Mouse (Mus musculus) frontal cortex, adult 2 months (tissue): ENCODE data around the gene Jun. TPM values are rescaled to one million over a fixed set of nuclear protein-coding genes. Genes with fewer than 3 reads are reported as not detected.

Experiments used
- DNase-seq, 2 experiments: peaks; one replicate each; pipeline ENCODE4 v3.0.0; 2022; ENCODE audit warnings: low spot score in 1 of 2; ENCODE audit errors: extremely low spot score in 1 of 2
- polyA plus RNA-seq: library from polyadenylated mRNA; depleted of rRNA; stranded (reverse); fragments of >200 nt; gene quantifications from 2 replicates; pipeline ENCODE4 v1.2.3, GENCODE M21; 2012; rRNA removed

Jun gene
- 41.8 and 45.5 TPM in 2 replicates for polyA plus RNA-seq

DNA sequence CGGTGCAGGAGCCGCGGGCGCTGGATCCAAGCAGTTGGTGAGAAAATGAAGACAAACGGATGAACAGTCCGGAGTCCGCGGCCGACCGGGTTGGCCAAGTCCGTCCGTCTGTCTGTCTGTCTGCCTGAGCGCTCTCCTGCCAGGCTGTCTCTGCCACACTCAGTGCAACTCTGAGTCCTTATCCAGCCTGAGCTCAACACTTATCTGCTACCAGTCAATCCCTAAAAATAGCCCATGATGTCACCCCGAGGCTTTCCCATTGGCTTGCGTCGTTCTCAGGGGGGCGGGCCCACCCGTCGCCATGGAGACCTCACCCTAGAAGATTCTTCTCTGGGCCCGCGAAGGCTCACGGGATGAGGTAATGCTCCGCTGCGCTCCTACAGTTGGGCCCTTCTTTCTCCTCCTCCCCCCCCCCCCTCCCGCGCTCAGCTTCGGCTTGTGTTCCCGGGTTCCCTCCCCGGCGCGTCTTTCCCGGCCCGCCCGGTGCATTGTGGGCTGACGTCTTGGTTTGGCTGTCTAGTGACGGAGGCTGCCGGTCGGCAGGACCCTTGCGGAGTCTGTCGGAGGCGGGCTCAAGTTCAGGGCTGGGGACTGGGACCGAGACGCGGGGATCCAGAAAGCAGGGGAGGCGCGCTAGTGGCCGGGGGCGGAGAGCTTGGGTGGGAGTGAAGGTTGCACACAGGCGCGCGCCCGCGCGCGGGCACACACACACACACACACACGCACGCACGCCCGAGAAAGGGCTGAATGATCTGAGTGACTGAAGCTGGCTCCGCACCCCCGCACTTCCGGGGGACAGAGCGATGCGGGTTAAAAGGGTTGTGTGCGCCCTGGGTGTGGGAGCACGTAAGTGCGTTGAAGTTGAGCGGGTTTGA is at the start of gene Jun:
TSS of gene Jun (minus strand) at position 198 of the 875 bp plus-strand sequence.
- DNase-seq = peak; percentile 100

GRCm38 (mm10) chr4:95101684-95102083 is 49.7 kb upstream of the Jun start:
- no peak for DNase-seq

DNA sequence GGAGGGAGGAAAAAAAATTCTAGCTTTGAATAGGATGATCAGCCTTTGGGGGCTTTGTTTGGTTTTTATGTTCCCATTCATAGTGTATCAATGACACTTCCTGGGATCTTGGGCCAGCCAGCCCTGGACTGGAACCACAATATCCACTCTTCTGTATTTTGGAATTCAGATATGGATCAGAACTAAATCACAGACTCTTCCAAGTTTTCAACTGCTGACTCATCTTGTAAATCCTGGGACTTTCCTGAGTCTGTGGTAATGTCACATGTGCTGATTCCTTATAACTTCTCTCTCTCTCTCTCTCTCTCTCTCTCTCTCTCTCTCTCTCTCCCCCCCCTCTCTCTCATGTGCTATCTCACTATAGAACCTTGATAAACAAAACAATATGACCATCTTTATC is 48.7 kb upstream of the Jun start:
- DNase-seq = no peak

DNA sequence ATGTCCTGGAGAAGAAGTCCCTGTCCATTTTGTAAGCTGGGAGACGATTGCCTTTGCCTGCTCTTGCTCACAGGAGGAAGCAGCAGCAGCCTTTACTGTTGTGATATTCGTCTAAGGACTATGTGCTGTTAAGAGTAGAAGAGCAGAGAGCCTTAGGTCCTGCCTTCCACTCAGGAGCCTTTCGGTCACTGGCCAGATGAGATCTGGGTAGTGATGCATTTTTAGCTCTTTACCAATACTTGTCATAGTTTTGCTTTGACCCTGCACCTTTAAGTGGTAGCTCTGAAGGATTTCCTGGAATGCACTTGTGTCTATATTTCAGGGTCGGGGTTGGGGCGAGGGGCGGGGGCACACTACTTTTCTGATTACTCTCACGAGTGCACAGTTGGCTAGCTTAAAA is 47.4 kb upstream of the Jun start:
- DNase-seq = no peak

GRCm38 (mm10) chr4:95098722-95099097 is 46.7 kb upstream of the Jun start:
- DNase-seq = no peak

DNA sequence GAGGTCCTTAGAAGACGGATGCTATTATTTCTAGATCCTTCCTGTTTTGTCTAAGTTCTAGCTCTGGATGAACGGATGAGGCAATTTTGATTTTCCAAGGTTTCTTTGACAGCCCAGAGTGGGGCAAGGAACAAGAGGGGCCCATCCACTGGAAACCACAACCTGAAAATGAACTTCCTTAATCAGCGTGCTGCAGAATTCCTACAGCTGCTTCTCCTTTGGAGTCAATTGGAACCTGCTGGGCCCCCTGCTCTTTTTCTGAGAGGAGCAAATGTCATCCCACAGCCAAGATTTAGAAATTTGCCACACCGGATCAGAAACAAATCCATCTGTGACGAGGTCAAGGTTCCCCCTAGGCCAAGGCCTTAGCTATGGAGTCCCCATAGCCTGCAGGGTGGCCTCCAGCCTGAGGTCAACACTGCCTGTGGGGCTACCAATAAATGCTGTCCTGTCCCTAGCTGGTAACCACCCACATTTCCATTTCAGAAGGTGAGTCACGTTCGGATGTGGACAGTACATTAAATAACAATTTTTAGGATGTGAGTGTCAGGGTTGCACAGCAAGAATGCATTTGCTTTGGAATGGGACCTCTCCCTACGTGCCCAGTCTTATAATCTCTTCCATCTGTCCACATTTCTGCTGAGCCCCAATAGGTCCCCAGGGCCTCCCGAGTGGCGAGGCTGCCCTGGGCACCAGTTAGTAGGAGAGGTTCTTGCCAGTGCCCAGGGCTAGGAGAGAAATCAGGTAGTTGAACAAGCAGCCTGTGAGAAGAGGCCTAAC is 46.1 kb upstream of the Jun start:
- no peak for DNase-seq

- DNase-seq = no peak
These were observed 44.7 kb upstream of the Jun start for GRCm38 (mm10) chr4:95096731-95097130.

DNA sequence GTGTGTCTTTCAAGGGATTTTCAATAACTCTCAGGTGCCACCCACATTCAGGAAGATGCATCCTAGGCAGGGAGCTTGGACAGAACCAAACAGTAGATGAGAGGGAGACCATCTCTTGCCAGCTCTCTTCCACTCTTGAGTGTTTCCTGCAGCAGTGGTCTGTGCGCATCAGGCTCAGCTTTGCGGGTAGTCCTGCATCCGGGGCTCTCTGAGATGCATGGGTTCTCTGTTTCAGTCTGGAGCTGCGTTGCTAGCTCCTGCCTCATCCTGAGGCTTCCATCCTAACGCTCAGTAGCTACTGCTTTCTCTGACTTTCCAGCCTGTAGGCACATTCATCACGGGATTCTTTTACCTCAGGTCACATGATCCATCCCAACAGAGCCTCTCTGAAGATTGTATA is 43.9 kb upstream of the Jun start:
- DNase-seq = no peak

GRCm38 (mm10) chr4:95095355-95095754 is 43.3 kb upstream of the Jun start:
- no peak for DNase-seq

GRCm38 (mm10) chr4:95094700-95095113 is 42.7 kb upstream of the Jun start:
- no peak for DNase-seq

- no peak for DNase-seq
These were observed 41.6 kb upstream of the Jun start for GRCm38 (mm10) chr4:95093615-95094014.

GRCm38 (mm10) chr4:95092516-95092915 is 40.5 kb upstream of the Jun start:
- no peak for DNase-seq

GRCm38 (mm10) chr4:95091536-95091935 is 39.5 kb upstream of the Jun start:
- DNase-seq = no peak

DNA sequence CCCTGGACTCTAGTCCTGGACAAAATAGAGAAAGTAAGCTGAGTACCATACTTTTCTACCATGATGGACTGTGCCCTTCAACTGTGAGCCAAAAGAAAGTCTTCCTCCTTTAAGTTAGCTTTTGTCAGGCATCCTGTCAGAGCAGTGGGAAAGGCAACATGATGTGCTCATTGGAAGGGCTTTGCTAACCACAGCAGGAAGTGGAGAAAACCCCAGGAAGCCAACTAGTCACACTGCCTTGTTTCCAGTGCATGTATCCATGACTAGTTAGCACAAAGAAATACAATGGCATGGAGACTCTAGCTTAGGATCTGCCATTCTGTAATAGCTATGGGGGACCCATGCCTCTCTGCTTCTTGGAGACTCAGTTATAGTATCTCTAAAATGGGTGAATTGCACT is 37.9 kb upstream of the Jun start:
- DNase-seq = no peak

GRCm38 (mm10) chr4:95089053-95089452 is 37.0 kb upstream of the Jun start:
- DNase-seq = no peak

- no peak for DNase-seq
These were observed 31.9 kb upstream of the Jun start for GRCm38 (mm10) chr4:95083957-95084356.

GRCm38 (mm10) chr4:95083191-95083729 is 31.2 kb upstream of the Jun start:
- no peak for DNase-seq

DNA sequence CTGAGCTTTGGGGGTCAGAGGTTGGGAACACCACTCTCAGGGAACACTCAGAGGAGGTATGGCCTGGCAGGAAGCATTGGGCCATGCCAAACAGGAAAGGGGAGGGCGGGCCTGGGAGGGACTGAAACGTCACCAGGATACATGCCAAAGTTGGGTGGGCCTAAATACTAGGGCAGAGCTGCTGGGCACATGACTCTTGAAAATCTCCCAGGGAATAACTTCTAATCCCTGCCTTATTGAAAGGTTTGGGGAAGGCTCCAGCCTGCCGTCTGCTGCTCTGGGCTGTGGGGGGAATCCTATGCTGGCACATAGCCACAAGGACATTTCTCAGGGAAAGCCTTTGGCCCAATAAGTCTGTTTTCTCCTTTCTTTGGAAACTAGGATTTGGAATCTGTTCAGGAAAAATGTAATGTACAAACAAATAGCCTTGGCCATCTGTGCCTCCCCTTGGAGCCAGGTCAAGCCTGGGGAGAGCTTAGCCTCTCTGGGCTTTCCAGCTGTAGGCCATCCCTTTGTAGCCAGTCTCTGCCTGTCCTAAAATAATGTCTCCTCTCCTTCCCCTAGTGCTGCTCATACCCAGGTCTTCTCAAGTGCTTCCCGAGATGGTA is 30.6 kb upstream of the Jun start:
- DNase-seq = no peak

DNA sequence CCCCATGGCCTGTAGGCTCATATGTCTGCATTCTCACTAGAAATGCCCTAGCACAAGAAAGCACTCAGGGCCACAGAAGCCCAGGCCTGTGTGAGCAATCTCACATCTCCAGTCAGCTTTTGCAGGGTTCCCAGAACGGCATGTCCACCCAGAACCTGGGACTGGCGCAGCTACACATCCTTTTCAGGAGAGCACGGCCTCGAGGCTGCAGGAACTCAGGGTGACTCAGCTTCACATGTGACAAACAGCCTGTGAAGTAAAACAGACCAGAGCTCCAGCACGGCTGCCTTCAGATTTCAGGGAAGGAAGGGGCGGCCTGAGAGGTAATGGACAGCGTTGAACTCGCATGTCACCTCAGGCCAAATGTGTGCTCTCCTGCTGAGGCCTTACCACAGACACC is 29.6 kb upstream of the Jun start:
- DNase-seq = no peak

GRCm38 (mm10) chr4:95078625-95079024 is 26.6 kb upstream of the Jun start:
- DNase-seq = no peak

GRCm38 (mm10) chr4:95076279-95076678 is 24.3 kb upstream of the Jun start:
- DNase-seq = no peak
